Comparison of ENCODE assay signal across 10 mouse cellular contexts in genomic region chr12:110375139-110375538, GRCm38 (mm10).
DNase-seq lines count a peak whose midpoint lies in the region; ATAC-seq and TF ChIP-seq lines count a peak whose summit lies in the region.
"Had no signal": no experiment of that assay in that cellular context is flagged by ENCODE, and none has a peak within 500 bp of the region (broad histone marks: within the 10 kb centered on the region; RNA-seq: fewer than 3 reads in every experiment).

No protein-coding gene starts in this region.

- ATAC-seq in neural tube, embryonic 11.5 days (ENCODE audit: insufficient read depth, low FRiP score, low TSS enrichment) = no peak
- no peak for ATAC-seq in forebrain, postnatal 0 days
- ATAC-seq in midbrain, embryonic 11.5 days (ENCODE audit: low FRiP score) = peak; percentile 54; the same call in 1 of the 2 replicates
- ATAC-seq in megakaryocyte-erythroid progenitor cell, adult 5-6 weeks (replicated peaks; ENCODE audit: low FRiP score, low TSS enrichment, poor library complexity, severe bottlenecking) = no peak

- no peaks in the 10 kb centered on the region for H3K9me3 ChIP-seq in neural tube, embryonic 11.5 days (ENCODE audit: control insufficient read depth, low read length)
- no peaks in the 10 kb centered on the region for H3K9me3 ChIP-seq in forebrain, postnatal 0 days (ENCODE audit: low read length)
- no peaks in the 10 kb centered on the region for H3K9me3 ChIP-seq in midbrain, embryonic 11.5 days (ENCODE audit: control insufficient read depth, low read length)

- peak; percentile 44 for DNase-seq in neural tube, embryonic 11.5 days (ENCODE audit: low spot score)
- no peak for DNase-seq in neural tube, embryonic 10.5 days (ENCODE audit: extremely low spot score, low spot score)
- no peak for DNase-seq in forebrain, postnatal 0 days
- DNase-seq in midbrain, embryonic 11.5 days (ENCODE audit: low spot score, missing footprints) = peak; percentile 90
- no peak for DNase-seq in left cerebral cortex, postnatal 14 days (ENCODE audit: low spot score in 2 of 2)
- no peak for DNase-seq in right cerebral cortex, postnatal 4 days
- DNase-seq in heart, adult 9 months (ENCODE audit: low spot score in 2 of 2) = no peak
- DNase-seq: gastrocnemius, postnatal 10 days had no signal

- WGBS in neural tube, embryonic 11.5 days = 11% methylated on average over 15 of the region's 15 CpGs
- WGBS in forebrain, postnatal 0 days = 3% methylated on average over 15 of the region's 15 CpGs
- 5% methylated on average over 15 of the region's 15 CpGs for WGBS in midbrain, embryonic 11.5 days

- H3K4me1 ChIP-seq in neural tube, embryonic 11.5 days (ENCODE audit: control insufficient read depth, insufficient read depth, low read length) = peaks cover 13% of the 10 kb centered on the region
- H3K4me1 ChIP-seq in forebrain, postnatal 0 days (ENCODE audit: insufficient read depth) = no peaks in the 10 kb centered on the region
- peaks cover 20% of the 10 kb centered on the region for H3K4me1 ChIP-seq in midbrain, embryonic 11.5 days (ENCODE audit: control insufficient read depth, insufficient read depth, low read length)

- intact Hi-C loops in left cerebral cortex, postnatal 14 days (cut with DNase I) = loop anchor here (5.0 kb wide), 1 partner anchor 623 kb away; no protein-coding TSS in a partner anchor

- 0 out of 2 replicates have a peak, but pooled peaks cover 11% of the 10 kb centered on the region for H3K27me3 ChIP-seq in neural tube, embryonic 11.5 days (ENCODE audit: control insufficient read depth, insufficient read depth, low read length)
- peaks cover 12% of the 10 kb centered on the region for H3K27me3 ChIP-seq in forebrain, postnatal 0 days (ENCODE audit: insufficient read depth, low read length)
- H3K27me3 ChIP-seq in midbrain, embryonic 11.5 days (ENCODE audit: control insufficient read depth, insufficient read depth, low read length) = peaks cover 15% of the 10 kb centered on the region

- H3K4me2 ChIP-seq in neural tube, embryonic 11.5 days (ENCODE audit: low read depth) = no peak overlapping the region
- H3K4me2 ChIP-seq in forebrain, postnatal 0 days (ENCODE audit: low read depth) = peak overlapping the region; percentile 32
- peak overlapping the region; percentile 29; the same call in 1 of the 2 replicates for H3K4me2 ChIP-seq in midbrain, embryonic 11.5 days

- no peaks in the 10 kb centered on the region for H3K36me3 ChIP-seq in neural tube, embryonic 11.5 days (ENCODE audit: control insufficient read depth, insufficient read depth, low read length)
- H3K36me3 ChIP-seq in forebrain, postnatal 0 days (ENCODE audit: insufficient read depth) = no peaks in the 10 kb centered on the region
- H3K36me3 ChIP-seq in midbrain, embryonic 11.5 days (ENCODE audit: control insufficient read depth, insufficient read depth, low read length) = no peaks in the 10 kb centered on the region

- 0 out of 2 replicates have a peak, but pooled peaks have one; percentile 11 for TF ChIP-seq CTCF in forebrain, postnatal 0 days (IDR thresholded peaks at IDR 0.05; ENCODE audit: low read depth)

- no peak overlapping the region for H3K9ac ChIP-seq in neural tube, embryonic 11.5 days (ENCODE audit: low read length)
- H3K9ac ChIP-seq in forebrain, postnatal 0 days = no peak overlapping the region
- H3K9ac ChIP-seq in midbrain, embryonic 11.5 days (ENCODE audit: low read length) = no peak overlapping the region
- H3K9ac ChIP-seq: liver, embryonic 14.5 days had no signal

- H3K4me3 ChIP-seq in neural tube, embryonic 11.5 days (ENCODE audit: low read depth, low read length) = no peak overlapping the region
- H3K4me3 ChIP-seq in forebrain, postnatal 0 days (ENCODE audit: low read depth, low read length) = no peak overlapping the region
- H3K4me3 ChIP-seq in midbrain, embryonic 11.5 days (ENCODE audit: low read depth, low read length) = no peak overlapping the region

- no peak overlapping the region for H3K27ac ChIP-seq in neural tube, embryonic 11.5 days (ENCODE audit: low read depth, low read length)
- no peak overlapping the region for H3K27ac ChIP-seq in forebrain, postnatal 0 days (ENCODE audit: low read depth, low read length)
- H3K27ac ChIP-seq in midbrain, embryonic 11.5 days (ENCODE audit: low read depth, low read length) = peak overlapping the region; percentile 3; the same call in 1 of the 2 replicates
- H3K27ac ChIP-seq: liver, embryonic 14.5 days had no signal

Comparison
In these comparisons a context has a peak if more than half of its experiments do, and no peak if none do; other contexts are left out.
1. DNase-seq: peak in neural tube, embryonic 11.5 days (single experiment) and midbrain, embryonic 11.5 days (single experiment); none in neural tube, embryonic 10.5 days (single experiment), forebrain, postnatal 0 days (single experiment), left cerebral cortex, postnatal 14 days (0 of 2), right cerebral cortex, postnatal 4 days (single experiment) and heart, adult 9 months (0 of 2).